Mouse (Mus musculus) gastrocnemius, adult 18-20 months (tissue): Measurements from ENCODE around the gene Abcb1a. TPM values are rescaled to one million over a fixed set of nuclear protein-coding genes. Genes with fewer than 3 reads are reported as not detected.

ENCODE experiments used
- DNase-seq: peaks from one replicate; pipeline ENCODE4 v3.0.0; 2021; ENCODE audit warnings: low spot score
- long read RNA-seq, 2 experiments: library from polyadenylated mRNA; stranded (forward); transcript quantifications; one replicate each; pipeline ENCODE4 v2.0.0; 2021
- total RNA-seq, 2 experiments: library from RNA; stranded (reverse); gene quantifications; 2 replicates each; pipeline ENCODE4 v1.2.3; 2021

Gene Abcb1a
- total RNA-seq, result 1 to 10 TPM; 3.3 to 3.9 TPM
- long read RNA-seq, experiment 1, result 0 reads
- long read RNA-seq, experiment 2, partial matches to known transcripts, result 1 of 3 reads
- long read RNA-seq, experiment 2, other reads (novel, unspliced or antisense), result 2 of 3 reads

DNA sequence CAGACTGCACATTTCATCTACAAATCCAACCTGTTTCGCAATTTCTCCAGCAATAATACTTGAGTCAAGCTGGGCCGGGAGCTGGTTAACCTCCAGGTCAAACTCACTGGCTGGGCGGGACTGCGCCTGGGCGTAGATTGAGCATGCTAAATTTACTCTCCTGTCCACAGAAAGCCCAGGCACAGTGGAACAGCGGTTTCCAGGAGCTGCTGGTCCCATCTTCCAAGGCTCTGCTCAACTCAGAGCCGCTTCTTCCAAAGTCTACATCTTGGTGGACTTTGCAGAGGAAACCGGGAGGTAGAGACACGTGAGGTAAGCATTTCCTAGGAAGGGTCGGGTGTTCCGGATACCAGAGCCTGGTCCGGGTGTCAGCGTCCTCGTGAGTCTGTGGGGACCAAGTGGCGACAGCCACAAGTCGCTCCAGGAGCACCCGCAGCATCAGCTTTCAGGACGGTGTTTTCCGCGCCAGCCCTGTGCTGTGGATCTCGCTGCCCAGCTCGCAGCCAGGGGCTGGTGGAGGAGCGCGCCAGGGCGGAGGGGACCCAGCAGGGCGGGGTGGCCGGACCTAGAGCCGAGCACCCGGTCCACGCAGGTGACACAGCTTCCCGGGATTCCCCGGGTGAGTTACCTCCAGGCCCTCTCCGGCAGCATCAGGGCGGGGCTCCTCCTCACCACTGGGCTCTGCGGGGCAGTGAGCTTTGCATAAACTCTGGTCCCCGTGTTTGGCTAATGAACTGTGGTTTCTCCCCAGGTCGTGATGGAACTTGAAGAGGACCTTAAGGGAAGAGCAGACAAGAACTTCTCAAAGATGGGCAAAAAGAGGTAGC is at the start of gene Abcb1a:
Gene Abcb1a, plus strand, starts transcription at position 167 of the 827 bp plus-strand sequence.
- peak; percentile 21 for DNase-seq

DNA sequence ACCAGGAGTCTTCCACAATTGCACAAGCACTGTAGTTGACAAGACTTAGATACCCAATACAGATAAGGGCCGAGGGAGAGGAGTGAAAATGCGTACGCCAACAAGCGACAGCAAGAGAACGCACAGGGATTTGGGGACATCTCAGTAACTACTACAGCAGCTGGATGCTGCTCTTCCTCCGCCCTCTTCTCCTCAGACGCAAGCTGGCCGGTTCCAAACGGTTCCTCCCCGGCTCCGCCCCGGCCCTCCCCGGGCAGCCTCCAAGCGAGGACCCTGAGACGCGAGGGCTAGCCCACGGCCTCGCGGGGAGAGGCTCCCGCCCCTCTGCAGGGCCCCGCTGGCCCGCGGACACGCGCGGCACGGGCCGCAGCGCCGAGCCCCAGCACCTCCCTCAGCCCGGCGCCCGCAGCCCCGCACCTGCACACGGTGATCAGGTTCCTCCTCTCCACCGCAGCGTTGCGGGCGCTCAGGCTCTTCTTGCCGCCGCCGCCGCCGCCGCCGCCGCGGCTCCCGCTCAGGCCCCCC is 37.7 kb upstream of the Abcb1a start:
- DNase-seq, result peak; percentile 12

DNA sequence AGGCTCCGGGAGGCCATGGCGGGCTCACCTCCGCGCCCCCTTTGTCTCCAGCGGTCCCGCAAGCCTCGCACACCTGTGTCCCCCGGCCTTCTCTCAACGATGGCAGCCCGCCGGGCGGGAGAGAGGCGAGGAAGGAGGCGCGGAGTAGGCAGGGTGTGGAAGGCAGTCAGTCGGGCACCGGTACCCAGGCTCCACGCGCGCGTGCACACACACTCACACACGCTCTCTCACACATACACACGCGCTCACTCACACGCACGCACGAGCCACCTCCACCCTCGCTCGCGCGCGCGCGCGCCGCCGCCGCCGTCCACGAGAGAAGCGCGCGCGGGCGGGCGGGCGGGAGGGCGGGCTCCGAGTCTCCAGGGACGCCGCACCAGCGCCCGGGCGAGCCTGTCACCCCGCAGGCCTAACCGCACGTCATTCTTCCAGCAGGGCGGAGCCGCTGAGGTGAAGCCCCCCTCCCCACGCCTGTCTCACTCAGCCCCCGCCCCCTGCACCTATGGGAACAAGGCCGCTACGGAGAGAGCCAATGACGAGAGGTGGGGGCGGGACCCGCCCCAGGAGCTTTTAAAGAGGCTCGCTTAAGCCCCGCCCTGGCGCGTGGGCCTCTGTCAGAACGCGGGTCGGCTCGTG is 37.2 kb upstream of the Abcb1a start, which contains the start of gene Rundc3b:
Gene Rundc3b, minus strand, starts transcription at position 357 of the 636 bp plus-strand sequence.
- DNase-seq, result peak; percentile 72

DNA sequence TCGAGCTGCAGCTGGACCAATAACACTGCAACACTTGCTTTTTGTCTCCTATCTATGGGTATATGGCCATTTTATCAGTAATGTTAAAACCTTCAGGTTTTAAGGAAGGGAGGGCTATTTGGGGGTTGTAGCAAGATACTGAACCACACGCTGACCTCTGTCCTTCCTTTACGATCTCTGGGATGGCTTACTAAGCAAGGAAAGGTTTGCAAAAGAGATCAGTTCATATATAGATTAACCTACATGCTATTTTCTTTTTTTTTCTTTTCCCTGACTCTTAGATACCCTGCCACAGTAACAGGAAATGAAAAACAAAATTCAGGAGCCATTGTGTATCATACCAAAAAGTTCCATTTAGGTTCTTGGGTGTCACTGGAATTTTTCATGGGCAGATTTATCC is 27.0 kb upstream of the Abcb1a start:
- no peak for DNase-seq

DNA sequence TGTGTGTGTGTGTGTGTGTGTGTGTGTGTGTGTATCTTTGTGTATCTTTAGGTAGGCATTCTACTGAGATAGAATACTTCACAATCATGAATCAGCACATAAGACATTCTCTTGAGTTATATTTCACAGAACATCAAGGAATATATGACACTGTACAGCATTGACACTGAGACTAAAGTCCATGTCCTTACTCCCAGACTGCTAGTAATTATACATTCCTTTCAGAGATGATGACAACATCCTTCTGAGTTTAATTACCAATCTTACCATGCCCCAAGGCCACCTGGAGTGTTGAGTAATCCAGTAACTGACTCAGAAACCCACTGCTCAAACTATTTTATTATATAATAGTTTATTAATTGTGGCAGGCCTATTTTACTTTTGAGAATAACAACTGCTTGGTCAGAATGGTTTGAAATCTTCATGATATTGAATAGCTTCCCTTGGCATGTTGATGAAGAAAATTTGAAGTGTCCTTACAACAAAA is 25.3 kb upstream of the Abcb1a start:
- no peak for DNase-seq

DNA sequence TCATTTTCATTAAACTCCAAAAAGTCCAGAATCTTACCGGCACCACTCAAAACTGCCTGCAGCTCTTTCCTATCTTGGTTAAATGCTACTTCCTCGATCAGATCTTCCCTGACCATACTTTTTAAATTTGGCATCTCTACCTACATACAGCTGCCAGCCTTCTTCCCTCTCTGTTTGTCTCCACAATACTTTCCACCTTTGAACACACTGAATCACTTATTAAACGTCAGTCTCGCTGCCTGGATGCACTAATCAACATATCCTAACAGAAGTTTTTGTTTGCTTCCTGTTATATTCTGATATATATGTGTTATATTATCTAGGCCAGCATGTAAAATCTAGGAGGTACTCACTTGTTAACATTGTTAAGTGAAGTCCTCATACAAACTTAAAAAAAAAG is 11.6 kb upstream of the Abcb1a start:
- no peak for DNase-seq

DNA sequence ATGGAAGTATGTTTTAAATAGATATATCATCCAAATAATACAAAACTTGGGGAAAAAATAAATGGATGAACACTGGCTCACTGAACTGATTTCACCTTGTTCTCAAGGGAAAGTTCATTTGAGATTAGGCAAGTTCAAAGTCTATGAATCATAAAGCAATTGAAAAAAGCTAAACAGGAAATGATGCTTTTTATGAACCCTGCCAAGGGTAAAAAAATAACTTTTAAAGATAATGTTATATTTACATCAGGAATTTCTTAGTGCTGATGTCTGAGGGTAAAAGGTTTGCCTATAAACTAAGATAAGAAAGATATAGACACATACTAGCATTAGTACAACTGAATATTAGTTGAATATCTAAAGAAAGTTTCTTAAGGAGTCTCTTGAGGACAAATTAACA is 11.1 kb upstream of the Abcb1a start:
- DNase-seq, result no peak

DNA sequence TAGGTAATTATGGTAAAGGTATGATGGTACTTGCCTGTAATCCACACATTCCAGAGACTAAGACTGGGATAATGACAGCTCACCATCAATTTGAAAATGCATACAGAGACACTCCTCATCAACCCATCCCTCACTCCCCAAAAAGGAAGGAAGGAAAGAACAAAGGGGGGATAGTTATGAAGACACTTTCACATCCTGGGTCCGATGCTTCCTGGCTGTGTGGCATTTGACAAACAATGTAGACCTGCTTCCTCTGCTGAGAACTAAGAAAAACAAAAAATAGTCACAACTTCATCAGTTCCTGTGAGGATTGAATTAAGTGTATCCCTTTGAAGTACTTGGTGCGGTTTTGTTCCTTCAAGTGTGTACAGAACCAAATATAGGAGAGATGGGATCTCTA is 7.8 kb upstream of the Abcb1a start:
- DNase-seq, result no peak

DNA sequence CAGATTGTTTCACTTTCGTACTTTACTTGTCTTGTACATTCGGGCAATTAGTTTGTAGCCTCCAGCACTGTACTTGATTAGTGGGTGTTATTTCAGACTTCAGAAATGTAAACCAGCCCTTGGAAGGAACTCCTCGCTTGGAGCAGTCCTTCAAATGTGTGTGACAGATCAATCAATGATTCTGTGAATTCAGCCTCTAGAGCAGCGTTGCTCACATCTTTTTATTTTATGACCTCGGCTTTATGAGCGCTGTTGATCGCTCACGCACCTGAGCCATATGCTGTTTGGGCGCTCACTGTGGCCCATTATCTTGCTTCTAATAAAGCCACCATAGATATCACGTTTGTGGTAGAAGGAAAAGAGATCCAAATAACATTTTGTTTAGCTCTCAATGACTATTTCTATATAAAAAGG is 868 bp downstream of the Abcb1a start:
- no peak for DNase-seq

DNA sequence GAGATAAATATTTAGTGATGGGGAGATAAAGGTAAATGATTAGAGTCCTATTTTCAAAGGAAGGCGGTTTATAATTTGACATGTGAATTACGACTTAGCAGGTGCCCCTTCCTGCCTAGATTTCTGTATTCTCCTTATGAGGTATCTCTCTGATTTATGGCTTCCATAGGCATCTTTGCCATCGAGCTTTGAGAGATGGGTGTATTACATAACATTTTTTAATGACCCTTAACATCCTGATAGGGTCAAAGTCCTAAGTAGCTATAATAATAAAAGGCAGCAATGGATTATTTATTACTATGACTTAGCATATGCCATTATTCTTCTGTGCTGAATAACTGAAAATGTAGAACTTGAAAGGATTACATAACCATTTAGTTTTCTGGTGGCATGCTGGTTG is 4.8 kb downstream of the Abcb1a start:
- no peak for DNase-seq

DNA sequence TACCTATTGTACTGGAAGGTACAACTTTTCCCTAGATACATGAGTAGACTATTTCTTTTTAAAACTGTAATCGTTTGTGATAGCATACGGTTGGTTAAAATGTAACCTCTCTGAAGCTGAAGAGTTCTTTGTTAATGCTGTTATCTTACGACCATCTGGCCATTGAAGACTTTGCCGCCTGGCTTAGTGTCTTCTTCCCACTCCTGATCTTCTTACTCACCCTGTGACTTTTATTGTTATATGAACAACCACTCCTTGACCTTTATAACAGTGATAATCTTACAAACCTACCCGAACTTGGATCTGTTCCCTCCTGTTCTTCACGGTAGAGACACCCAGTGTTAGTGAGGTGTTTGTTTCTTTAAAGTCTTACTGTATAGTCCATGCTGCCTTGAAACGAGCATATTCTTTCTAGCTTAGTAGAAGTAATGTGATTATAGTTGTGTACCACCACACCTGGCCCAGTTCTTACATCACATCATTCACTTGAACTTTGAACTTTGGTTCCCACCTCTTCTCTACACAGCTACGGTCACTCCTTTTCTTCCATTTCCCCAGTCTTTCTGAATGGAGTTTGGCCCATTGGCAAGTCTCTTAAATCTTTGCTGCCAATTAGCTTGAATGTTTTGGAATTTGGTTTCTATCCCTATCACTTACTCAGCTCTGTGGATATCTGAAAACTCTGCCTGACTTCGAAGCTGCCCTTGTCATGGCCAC is 8.0 kb downstream of the Abcb1a start:
- DNase-seq, result no peak

DNA sequence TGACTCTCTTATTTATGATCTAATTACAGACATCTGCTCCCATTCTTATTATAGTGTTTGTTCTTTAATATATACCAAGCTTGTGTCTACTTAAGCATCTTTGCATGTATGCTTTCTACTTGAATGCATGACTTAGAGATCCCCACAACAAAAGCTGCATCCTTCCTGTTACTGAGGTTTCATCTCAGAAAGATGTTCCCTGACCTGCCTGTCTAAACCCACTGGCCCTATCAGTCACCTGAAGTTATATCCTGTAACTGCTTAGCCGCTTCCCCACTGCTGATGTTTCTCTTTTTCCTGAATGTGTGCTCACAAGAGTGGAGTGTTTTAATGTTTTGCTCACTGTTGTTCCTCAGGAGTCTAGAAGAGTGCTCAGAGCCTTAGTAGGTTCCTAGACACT is 9.7 kb downstream of the Abcb1a start:
- no peak for DNase-seq

DNA sequence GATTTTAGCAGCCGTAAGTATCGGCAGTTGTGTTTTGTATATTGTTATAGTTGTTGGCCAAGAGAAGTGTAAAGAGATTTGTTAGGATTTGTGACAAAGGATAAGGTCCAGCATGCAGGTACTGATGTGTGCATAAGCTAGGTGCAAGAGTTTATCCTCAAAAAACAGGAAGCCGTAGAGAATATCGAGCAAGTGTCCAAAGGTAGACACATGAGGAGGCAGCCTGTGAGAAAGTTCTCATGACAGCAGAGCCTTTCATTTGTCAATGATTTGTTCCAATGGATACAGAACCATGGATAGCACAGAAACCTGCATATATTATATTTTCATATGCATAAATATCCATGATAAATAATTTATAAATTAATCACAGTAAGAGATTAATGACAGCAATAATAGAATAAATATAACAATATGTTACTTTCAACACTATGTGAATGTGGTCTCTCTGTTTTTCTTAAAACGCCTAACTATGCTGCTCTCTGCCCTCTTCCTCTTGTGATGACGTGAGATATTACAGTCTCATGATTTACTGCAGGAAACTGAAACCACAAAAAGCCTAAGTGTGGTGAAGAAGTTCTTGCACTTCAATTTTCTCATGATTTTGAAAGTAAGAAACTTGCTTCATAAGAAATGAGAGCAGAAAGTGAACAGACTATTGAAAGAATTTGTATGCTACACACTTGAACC is 15.5 kb downstream of the Abcb1a start:
- DNase-seq, result no peak

DNA sequence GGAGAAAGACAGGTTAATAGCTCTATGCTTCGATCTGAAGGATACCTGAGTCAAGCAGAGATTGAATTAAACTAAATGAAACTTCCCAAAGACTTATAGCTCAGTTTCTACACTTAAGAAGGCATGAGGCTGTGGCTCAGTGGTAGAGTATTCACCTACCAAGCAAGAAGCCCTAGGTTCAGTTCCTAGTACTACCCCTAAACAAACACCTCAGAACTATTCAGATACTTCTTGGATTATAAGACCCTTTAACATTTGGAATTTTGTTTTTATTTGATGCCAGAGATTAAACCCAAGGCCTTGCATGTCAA is 16.0 kb downstream of the Abcb1a start:
- DNase-seq, result no peak

DNA sequence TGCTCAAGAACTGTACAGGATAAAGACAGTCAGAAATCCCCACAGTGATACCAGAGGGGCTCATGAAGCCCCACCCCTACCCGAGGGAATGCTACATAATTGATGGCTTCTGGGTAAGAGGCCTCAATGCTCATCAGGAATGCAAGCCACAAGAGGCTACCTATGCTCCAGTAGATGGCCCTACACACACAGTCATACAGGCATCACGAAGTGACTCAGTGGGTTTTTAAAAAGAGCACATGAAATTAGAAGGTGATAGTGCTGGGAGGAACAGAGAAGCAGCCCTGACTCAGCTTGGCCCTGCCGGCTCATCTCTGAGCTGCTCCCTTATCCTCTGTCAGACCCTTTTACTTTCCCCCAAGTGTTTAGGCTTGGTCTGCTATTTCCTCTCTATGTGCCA is 21.3 kb downstream of the Abcb1a start:
- DNase-seq, result no peak

DNA sequence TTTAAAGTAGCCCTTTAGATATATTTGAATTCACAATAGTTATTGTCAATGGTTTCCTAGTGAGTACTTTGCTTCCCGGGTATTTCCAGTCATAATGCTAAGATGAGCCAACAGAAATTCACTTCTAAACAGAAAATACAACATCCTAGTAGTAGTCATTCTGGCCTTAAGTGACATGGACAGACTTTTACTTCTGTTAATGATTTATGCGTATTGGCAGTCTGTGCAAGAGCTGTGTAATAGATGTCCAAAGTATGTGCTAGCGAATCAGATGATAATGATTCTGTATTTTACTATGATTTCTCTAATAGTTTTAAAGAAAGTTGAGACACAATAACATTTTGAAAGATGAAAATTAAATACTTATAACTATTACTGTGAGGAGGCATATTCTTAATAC is 23.8 kb downstream of the Abcb1a start:
- no peak for DNase-seq

DNA sequence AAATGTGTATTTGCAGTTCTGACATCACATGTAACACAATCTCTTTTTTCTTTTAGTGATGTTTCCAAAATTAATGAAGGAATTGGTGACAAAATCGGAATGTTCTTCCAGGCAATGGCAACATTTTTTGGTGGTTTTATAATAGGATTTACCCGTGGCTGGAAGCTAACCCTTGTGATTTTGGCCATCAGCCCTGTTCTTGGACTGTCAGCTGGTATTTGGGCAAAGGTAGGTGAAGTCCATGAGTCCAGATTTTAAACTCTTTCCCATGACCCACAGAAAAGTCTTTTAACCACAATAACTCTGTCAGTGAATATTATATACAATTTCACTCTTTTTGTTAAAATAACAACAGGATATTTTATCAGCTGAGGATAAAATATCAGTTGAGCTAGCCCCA is 26.2 kb downstream of the Abcb1a start:
- DNase-seq, result no peak

DNA sequence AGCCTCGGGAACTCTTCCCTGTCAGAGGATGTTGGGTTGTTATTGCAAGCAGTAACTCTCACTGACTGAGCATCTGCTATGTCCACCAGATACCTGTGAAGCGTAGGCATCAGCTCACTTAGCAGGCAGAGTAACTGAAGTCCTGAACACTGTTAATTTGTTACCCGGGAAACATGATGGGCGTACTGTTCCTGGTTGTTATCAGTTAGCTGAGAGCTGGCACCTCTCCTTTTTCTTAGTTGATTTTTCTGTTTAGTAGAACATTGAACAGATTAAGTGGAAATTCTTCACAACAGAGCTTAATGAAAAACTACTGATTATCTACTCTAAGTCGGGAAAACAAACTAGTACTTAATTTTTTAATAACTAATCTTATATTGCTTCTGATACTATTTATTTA is 27.7 kb downstream of the Abcb1a start:
- no peak for DNase-seq

DNA sequence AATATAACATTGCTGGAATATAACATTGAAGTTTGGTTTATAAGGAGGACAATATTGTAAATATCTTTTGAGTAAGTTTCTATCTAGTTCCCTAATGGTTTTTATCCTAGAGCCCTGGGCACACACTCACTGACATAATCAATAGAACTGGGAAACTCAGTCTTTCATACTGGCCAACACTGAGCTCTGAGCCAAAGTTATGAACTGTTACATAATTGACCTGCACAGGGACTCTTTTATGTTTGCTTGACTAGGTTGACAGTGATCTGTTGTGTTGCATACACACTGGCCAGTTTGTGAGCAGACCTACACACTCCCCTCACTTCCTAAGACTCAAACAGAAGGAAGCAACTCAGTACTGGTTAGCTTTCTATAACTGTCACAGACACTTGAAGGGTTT is 56.2 kb downstream of the Abcb1a start:
- DNase-seq, result no peak

DNA sequence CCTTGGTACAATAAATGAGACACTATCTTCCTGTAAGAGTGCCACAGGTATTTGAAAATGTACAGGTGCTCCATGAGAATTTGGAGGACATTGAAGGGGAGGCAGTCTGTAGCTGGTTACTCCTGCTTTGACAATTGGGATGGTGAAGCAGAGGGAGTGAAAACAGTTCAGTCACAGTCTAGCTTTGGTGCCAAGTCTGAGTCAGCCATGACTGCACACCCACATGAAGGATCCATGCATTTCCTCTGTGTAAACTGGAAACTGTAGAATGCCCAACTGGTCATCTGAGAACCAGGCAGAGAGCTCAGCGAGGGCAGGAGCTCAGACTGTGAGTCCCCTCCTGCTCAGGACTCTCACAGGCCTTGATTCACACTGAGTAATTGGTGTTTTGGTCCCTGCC is 59.7 kb downstream of the Abcb1a start:
- no peak for DNase-seq

DNA sequence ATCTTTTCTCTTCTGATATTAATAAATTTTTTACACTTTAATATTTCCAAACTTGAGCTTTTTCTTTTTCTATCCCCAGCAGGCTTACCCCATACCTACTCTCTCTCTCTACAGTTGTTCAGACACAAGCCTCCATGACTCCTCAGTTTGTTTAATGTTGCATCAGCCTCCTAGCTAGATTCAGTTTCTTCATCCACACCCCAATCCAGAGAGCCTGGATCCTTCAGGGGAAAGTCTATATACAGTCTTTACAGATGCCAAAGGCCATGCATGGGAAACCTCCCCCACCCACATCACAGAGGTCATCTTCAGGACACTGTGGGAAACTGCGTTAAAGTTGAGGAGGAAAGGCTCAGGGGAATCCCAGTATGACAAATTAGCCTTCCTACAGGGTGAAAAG is 62.3 kb downstream of the Abcb1a start:
- no peak for DNase-seq
